Mouse (Mus musculus) embryo, embryonic 11.5 days (tissue): ENCODE measurements around the gene Sgms1.

Source experiments
- DNase-seq: peaks from one replicate; pipeline ENCODE4 v3.0.0-alpha.2; 2012; ENCODE audit warnings: low read depth, low spot score

The Sgms1 gene

GRCm38 (mm10) chr19:32180756-32181674, 208.5 kb downstream of the Sgms1 start:
- no peak for DNase-seq

GRCm38 (mm10) chr19:32179978-32180413, 209.5 kb downstream of the Sgms1 start:
- no peak for DNase-seq

GRCm38 (mm10) chr19:32179514-32179913, 210.0 kb downstream of the Sgms1 start:
- no peak for DNase-seq

GRCm38 (mm10) chr19:32178161-32178560, 211.4 kb downstream of the Sgms1 start:
- DNase-seq = no peak

GRCm38 (mm10) chr19:32176458-32176857, 213.1 kb downstream of the Sgms1 start:
- no peak for DNase-seq

GRCm38 (mm10) chr19:32175991-32176390, 213.5 kb downstream of the Sgms1 start:
- DNase-seq = no peak

GRCm38 (mm10) chr19:32175013-32175412, 214.5 kb downstream of the Sgms1 start:
- DNase-seq = no peak

- DNase-seq = no peak
Measured at GRCm38 (mm10) chr19:32174561-32174960, 215.0 kb downstream of the Sgms1 start.

- DNase-seq = no peak
Measured at GRCm38 (mm10) chr19:32173522-32174184, 215.9 kb downstream of the Sgms1 start.

- DNase-seq = no peak
Measured at GRCm38 (mm10) chr19:32172511-32172981, 217.0 kb downstream of the Sgms1 start.

- no peak for DNase-seq
Measured at GRCm38 (mm10) chr19:32171981-32172380, 217.5 kb downstream of the Sgms1 start.

- peak; percentile 63 for DNase-seq
Measured at GRCm38 (mm10) chr19:32169634-32170540, 219.6 kb downstream of the Sgms1 start.

- DNase-seq = no peak
Measured at GRCm38 (mm10) chr19:32168031-32168430, 221.5 kb downstream of the Sgms1 start.

GRCm38 (mm10) chr19:32166823-32167605, 222.5 kb downstream of the Sgms1 start:
- DNase-seq = no peak

- no peak for DNase-seq
Measured at GRCm38 (mm10) chr19:32165711-32166110, 223.8 kb downstream of the Sgms1 start.

GRCm38 (mm10) chr19:32164128-32164527, 225.4 kb downstream of the Sgms1 start:
- DNase-seq = no peak

- DNase-seq = no peak
Measured at GRCm38 (mm10) chr19:32159944-32160343, 229.6 kb downstream of the Sgms1 start.

- DNase-seq = no peak
Measured at GRCm38 (mm10) chr19:32159168-32159567, 230.3 kb downstream of the Sgms1 start.

GRCm38 (mm10) chr19:32157045-32157444, 232.5 kb downstream of the Sgms1 start:
- DNase-seq = no peak

GRCm38 (mm10) chr19:32152529-32152928, 237.0 kb downstream of the Sgms1 start:
- DNase-seq = no peak

GRCm38 (mm10) chr19:32148710-32149109, 240.8 kb downstream of the Sgms1 start:
- no peak for DNase-seq
